Mouse (Mus musculus) limb, embryonic 10.5 days (tissue): Measurements from ENCODE around the gene Wasf1. TPM values are rescaled to one million over a fixed set of nuclear protein-coding genes. Genes with fewer than 3 reads are reported as not detected.
A peak's percentile ranks its signal among the peaks of the same experiment; 100 is the strongest.

Experiments used
- DNase-seq: peaks from one replicate; pipeline ENCODE4 v3.0.0-alpha.2; 2017; ENCODE audit warnings: low spot score
- H3K27ac ChIP-seq: fragments of 300-500 bp; sonication (generic); 2 replicates; pipeline ENCODE4 v1.5.1; 2016; ENCODE audit warnings: mild to moderate bottlenecking
- H3K27me3 ChIP-seq: fragments of 300-500 bp; sonication (generic); 2 replicates; pipeline ENCODE4 v1.6.1; 2016; ENCODE audit warnings: low read depth, mild to moderate bottlenecking; ENCODE audit not compliant: poor library complexity, severe bottlenecking
- H3K36me3 ChIP-seq: fragments of 300-500 bp; sonication (generic); 2 replicates; pipeline ENCODE4 v1.6.1; 2016; ENCODE audit warnings: mild to moderate bottlenecking, moderate library complexity
- H3K4me1 ChIP-seq: fragments of 300-500 bp; sonication (generic); 2 replicates; pipeline ENCODE4 v1.6.1; 2016
- H3K4me3 ChIP-seq: fragments of 300-500 bp; sonication (generic); 2 replicates; pipeline ENCODE4 v1.5.1; 2016; ENCODE audit warnings: mild to moderate bottlenecking, moderate library complexity
- H3K9me3 ChIP-seq: fragments of 300-500 bp; sonication (generic); replicated peaks from 2 replicates; pipeline ENCODE4 v1.6.1; 2016; ENCODE audit warnings: mild to moderate bottlenecking
- whole genome bisulfite sequencing: fragments of 180-500 bp; shearing (Covaris S2); methylation state at CpG from one replicate; pipeline ENCODE4 v1.1.7; 2016; 5-methylcytosine and 5-hydroxymethylcytosine counted together
- polyA plus RNA-seq: library from polyadenylated mRNA; unstranded; fragments of >200 nt; fragmentation: Nextera tagmentation; extraction: Ambion mirVana; gene quantifications from 2 replicates; pipeline ENCODE4 v1.2.1, GENCODE M21; 2016

The Wasf1 gene
- polyA plus RNA-seq, 1 experiment from 2014 or later: 43.4 TPM

DNA sequence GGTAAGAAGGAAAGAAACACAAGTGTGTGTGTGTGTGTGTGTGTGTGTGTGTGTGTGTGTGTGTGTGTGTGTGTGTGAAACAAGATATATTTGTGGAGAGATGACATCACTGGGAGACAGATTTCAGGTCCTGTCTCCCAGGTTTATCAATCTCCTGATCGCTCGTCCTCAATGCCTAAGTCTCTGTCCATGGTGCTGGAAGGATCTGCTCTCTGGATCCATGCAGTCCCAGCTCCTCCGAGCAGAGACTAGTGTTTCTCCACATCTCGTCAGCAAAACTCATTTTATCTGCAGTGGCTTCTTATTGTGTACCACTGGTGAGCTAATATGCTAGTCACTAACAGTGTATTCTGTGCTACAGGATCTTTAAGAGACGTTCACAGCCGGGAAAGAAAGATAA lies 78.1 kb downstream of the Wasf1 start:
- Histone ChIP-seq H3K4me3 (no peak overlapping the region), H3K9me3 (no peaks in the 10 kb centered on the region), H3K27me3 (no peaks in the 10 kb centered on the region), H3K36me3 (no peaks in the 10 kb centered on the region), H3K27ac (no peak overlapping the region), H3K4me1 (no peaks in the 10 kb centered on the region)
- WGBS: 51% methylated on average over 6 of the region's 6 CpGs
- peak; percentile 41 for DNase-seq

DNA sequence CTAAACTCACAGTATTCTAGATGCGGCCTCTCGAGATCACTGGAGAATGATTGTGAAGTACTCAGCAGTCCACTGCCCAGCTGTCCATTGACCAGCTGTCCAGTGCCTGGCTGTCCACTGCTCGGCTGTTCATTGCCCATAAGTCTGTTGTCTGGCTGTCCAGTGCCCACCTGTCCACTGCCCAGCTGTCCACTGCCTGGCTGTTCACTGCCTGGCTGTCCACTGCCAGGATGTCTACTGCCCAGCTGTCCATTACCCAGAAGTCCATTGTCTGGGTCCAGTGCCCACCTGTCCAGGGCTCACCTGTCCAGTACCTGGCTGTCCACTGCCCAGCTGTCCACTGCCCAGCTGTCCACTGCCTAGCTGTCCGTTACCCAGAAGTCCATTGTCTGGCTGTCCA lies 78.7 kb downstream of the Wasf1 start:
- DNase-seq: no peak
- Histone ChIP-seq H3K4me1 (no peaks in the 10 kb centered on the region), H3K4me3 (no peak overlapping the region), H3K27ac (no peak overlapping the region), H3K36me3 (no peaks in the 10 kb centered on the region), H3K27me3 (no peaks in the 10 kb centered on the region), H3K9me3 (no peaks in the 10 kb centered on the region)
- 84% methylated on average over 4 of the region's 4 CpGs for WGBS

DNA sequence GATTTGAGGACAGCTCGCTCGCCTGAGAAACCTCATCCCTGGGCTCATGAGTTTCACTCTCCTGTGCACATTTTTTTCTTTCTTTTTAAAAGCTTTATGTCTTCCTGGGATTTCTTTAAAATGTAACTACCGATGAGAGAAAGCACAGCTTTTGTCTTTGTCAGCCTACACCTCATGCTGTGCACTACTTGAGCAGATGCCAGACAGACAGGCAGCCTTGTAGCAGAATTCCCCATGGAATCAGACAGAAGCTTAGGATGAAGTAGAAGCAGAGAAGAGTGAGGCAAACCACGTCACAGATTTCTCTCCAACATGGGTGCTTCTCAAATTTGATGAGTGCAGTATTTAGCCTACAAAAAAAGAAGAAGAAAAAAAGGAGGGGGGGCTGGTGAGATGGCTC lies 81.3 kb downstream of the Wasf1 start:
- 81% methylated on average over 4 of the region's 4 CpGs for WGBS

DNA sequence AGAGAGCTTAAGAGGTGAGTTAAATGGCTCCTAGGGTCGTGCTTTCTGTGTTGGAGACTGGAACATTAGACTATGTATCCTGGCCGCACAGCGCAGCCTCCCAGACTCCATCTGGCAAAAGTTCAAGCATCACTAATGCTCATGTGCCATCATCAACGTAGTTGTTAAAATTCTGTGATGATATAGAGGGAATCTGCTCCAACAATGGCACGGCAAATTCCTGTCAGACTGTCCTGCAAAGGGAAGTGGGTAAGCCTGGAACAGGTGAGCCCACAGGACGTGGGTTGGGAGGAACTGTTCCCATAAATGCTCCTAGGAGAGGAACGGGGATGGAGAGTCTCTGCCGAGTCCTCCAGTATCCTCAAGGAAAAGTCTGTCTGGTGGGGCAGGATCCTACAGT lies 85.3 kb downstream of the Wasf1 start:
- Histone ChIP-seq H3K4me3 (no peak overlapping the region), H3K4me1 (peaks cover 24% of the 10 kb centered on the region)

More for the DNA sequence above, 81.3 kb downstream of the Wasf1 start:
- peaks cover 6% of the 10 kb centered on the region for H3K4me1 ChIP-seq
- H3K4me3 ChIP-seq: no peak overlapping the region
- H3K36me3 ChIP-seq: no peaks in the 10 kb centered on the region
- H3K9me3 ChIP-seq: no peaks in the 10 kb centered on the region
- H3K27ac ChIP-seq: no peak overlapping the region
- no peak for DNase-seq
- no peaks in the 10 kb centered on the region for H3K27me3 ChIP-seq

DNA sequence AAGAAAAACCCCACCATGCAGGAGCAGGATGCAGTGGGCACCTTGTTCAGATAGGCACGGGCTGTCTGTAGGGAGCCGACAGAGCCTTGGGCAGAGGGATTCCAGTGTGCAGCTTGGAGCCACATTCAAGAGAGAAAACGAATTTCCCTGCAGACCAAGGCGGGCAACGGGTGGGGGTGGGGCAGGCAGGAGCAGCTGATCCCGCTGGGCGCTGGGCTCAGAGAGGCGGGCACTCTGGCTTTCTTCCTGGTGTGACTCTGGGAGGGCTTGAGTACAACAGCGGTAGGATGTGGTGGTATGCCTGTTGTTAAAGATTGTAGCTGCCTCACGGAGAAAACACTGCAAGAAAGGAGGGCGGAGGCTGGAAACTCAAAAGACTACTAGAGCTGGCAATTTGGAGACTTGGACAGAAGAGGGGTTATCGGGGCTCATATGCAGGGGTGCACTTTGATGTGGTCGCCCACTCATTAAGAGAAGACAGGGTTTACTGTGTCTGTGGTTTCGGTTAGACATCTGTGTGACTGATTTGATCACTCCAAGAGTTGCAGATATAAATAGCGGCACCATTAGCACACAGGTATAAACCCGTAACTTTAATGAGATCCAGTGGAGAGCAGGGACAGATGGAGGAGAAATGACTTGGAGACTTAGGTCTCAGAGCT lies 86.2 kb downstream of the Wasf1 start:
- peak; percentile 63 for DNase-seq
- WGBS: 12% methylated on average over 16 of the region's 16 CpGs
- Histone ChIP-seq H3K9me3 (no peaks in the 10 kb centered on the region), H3K27me3 (no peaks in the 10 kb centered on the region), H3K27ac (no peak overlapping the region), H3K4me1 (peaks cover 24% of the 10 kb centered on the region), H3K4me3 (peak overlapping the region; percentile 42), H3K36me3 (no peaks in the 10 kb centered on the region)

More for the DNA sequence above, 85.3 kb downstream of the Wasf1 start:
- Histone ChIP-seq H3K27me3 (no peaks in the 10 kb centered on the region), H3K9me3 (no peaks in the 10 kb centered on the region), H3K27ac (no peak overlapping the region), H3K36me3 (no peaks in the 10 kb centered on the region)
- no peak for DNase-seq
- WGBS: 69% methylated on average over 8 of the region's 8 CpGs

DNA sequence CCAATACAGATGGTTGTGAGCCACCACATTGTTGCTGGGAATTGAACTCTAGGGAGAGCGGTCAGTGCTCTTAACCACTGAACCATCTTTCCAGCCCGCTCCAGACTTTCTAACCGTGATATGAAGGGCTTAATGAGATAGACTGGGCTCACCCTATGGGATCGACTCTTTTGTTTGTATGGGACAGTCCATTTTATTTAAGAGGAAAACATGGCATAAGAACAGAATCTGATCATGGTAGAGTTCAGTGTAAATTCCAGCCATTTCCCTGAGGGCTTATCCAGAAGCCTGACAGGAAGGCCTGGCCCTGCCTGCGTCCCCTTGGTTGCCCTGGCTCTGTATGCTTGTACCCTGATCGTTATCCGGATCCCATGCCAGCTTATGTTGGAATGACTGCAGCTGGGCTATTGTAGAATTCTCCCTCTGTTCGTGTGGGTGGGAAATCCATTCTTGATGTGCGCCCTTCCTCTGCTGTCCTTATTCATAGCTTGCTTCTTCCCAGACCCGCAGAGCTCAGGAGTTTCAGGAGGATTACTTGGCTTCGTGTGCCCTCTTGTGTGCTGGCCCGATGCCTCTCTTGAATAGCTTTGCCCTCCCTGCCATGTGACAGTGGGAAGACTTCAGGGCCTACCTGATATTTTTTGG lies 87.4 kb downstream of the Wasf1 start:
- H3K27me3 ChIP-seq: no peaks in the 10 kb centered on the region
- no peak for DNase-seq
- no peak overlapping the region for H3K27ac ChIP-seq
- peaks cover 24% of the 10 kb centered on the region for H3K4me1 ChIP-seq
- 88% methylated on average over 12 of the region's 12 CpGs for WGBS
- no peak overlapping the region for H3K4me3 ChIP-seq
- no peaks in the 10 kb centered on the region for H3K36me3 ChIP-seq
- H3K9me3 ChIP-seq: no peaks in the 10 kb centered on the region

DNA sequence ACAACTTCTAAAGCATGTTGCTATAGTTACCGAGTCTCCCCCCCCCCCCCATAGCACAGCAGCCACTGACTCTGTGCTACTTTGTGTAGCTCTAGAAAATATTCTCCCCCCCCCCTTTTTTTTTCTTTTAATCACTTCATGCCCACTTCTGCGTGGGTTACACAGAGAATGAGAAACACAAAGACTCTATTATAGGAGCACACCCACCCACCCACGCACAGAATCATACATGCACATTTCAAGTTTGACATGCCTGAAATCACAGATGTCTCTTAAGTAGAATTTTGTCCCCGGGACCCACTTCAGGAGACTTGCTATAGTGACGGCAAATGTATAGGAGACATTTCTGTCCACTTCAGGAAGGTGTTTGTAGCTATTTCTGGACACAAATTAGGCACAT lies 88.0 kb downstream of the Wasf1 start:
- 88% methylated on average over 5 of the region's 5 CpGs for WGBS
- Histone ChIP-seq H3K36me3 (no peaks in the 10 kb centered on the region), H3K4me1 (peaks cover 24% of the 10 kb centered on the region), H3K4me3 (no peak overlapping the region), H3K27ac (no peak overlapping the region), H3K27me3 (no peaks in the 10 kb centered on the region), H3K9me3 (no peaks in the 10 kb centered on the region)
- no peak for DNase-seq

DNA sequence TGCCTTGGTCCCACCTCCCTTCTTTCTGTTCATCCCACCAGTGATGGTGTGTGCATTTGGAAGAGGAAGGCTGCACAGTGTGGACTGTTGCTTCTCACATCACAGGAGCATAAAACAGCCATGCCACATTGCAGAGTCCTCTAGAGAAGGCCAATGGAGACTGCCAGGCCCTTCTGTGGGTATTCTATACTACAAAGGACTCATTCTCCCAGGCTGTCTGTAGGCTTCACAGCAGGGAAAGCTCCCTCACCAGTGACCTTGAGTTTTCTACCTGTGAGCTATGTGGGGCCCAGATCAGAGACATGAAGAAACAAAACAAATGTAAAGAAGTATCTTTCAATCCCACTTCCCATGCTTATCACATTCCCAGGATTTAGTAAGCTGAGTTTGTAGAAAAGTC lies 100.5 kb downstream of the Wasf1 start:
- Histone ChIP-seq H3K4me1 (peaks cover 5% of the 10 kb centered on the region), H3K4me3 (no peak overlapping the region), H3K9me3 (no peaks in the 10 kb centered on the region), H3K36me3 (no peaks in the 10 kb centered on the region), H3K27me3 (no peaks in the 10 kb centered on the region), H3K27ac (no peak overlapping the region)
- no peak for DNase-seq

DNA sequence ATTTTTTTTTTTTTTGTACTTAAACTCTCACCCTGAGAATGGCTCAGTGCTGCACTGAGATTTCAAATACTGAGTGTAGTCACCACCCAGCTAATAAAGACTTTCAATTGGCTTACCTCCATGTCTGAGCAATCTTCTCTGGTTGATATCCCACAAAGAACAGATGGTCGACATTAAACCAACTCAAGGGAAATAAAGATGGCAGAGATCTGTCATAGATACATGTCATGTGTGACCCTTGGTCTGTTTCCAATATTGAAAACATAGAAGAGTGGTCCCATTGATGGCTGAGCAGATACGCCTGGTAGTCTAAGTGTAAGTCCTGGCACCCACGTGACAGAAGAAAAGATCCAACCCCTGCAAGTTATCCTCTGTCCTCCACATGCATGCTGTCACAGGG lies 101.3 kb downstream of the Wasf1 start:
- no peak for DNase-seq
- WGBS: 85% methylated on average over 3 of the region's 3 CpGs
- Histone ChIP-seq H3K27ac (no peak overlapping the region), H3K36me3 (no peaks in the 10 kb centered on the region), H3K4me3 (no peak overlapping the region), H3K4me1 (peaks cover 5% of the 10 kb centered on the region), H3K27me3 (no peaks in the 10 kb centered on the region), H3K9me3 (no peaks in the 10 kb centered on the region)

DNA sequence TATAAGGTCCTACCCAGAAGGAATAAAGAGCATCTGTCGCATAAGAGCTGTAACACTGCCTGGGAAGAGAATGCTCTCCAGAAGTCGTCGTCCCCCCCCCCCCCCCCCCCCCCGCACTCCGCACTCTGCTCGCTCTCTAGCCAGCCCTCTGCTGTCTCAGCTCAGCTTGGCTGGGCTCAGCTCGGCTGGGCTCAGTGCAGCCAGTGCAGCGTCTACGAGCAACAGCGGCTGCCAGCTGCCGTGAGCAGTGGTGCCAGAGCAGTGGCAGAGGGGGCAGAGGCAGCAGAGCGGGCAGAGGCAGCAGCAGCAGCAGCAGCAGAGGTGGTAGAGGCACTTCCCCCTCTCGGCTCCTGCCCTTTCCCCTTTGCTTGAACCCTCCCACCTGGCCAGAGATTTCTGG lies 102.1 kb downstream of the Wasf1 start:
- DNase-seq: no peak
- no peaks in the 10 kb centered on the region for H3K9me3 ChIP-seq
- H3K36me3 ChIP-seq: no peaks in the 10 kb centered on the region
- no peak overlapping the region; the same call in 1 of the 2 replicates for H3K27ac ChIP-seq
- H3K4me3 ChIP-seq: peak overlapping the region; percentile 27; the same call in 1 of the 2 replicates
- no peaks in the 10 kb centered on the region for H3K27me3 ChIP-seq
- H3K4me1 ChIP-seq: peaks cover 5% of the 10 kb centered on the region
- WGBS: 33% methylated on average over 12 of the region's 13 CpGs

Other genes with a start within 250 kb of the Wasf1 start
- gene Mettl24, start 200.2 kb upstream of the Wasf1 start, polyA plus RNA-seq: 1.6 and 1.8 TPM in 2 replicates
- gene Cdc40, start 164 bp upstream of the Wasf1 start, polyA plus RNA-seq: 38.7 and 40.5 TPM in 2 replicates
- gene Gpr6, start 188.8 kb downstream of the Wasf1 start, polyA plus RNA-seq: not detected in 2 replicates